In the genomic region with DNA sequence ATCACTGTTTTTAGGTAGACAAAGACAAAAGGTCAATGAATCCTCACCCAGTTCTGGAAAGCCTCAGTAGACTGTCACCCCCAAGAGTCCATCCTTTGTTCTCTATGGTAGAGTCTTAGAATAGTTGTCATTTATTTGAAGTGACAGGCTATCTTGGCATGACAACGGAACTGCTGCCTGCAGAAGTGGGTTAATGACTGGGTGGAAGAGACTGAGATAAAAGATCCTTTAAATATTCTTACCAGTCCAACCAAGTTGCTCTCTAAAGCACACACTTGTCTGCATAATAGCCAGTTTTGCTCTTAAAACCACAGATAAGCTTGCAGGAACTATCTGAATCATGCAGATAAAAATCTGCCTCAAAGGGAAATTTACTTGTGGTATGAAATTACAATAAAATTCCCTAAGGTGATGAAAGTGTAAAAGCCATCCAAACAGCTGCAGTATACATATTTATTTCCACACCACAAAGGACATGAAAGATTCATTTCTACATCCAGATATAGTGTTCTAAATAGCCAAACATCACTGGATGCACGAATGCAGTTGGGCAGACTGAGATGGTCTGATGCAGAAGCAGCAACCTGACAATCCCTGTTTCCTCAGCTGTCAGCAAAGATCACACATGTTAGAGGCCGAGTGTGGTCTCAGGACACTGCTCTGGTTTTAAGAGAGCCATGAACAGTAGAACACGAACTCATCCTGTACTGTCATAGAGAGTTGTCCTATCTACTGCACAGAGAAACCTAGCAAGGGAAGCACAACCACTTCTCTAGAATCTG, we compare ENCODE assay signal across 13 mouse cellular contexts.
DNase-seq lines count a peak whose midpoint lies in the region; ATAC-seq lines count a peak whose summit lies in the region.
"Had no signal": no experiment of that assay in that cellular context is flagged by ENCODE, and none has a peak within 500 bp of the region (broad histone marks: within the 10 kb centered on the region; RNA-seq: fewer than 3 reads in every experiment).

No protein-coding gene starts in this region.

- H3K9me3 ChIP-seq in hindbrain, embryonic 11.5 days (ENCODE audit: control insufficient read depth, low read length), result no peaks in the 10 kb centered on the region
- H3K9me3 ChIP-seq in hindbrain, embryonic 10.5 days, result no peaks in the 10 kb centered on the region
- H3K9me3 ChIP-seq in hindbrain, embryonic 15.5 days, result no peaks in the 10 kb centered on the region
- H3K9me3 ChIP-seq in limb, embryonic 10.5 days (replicated peaks), result no peaks in the 10 kb centered on the region

- ATAC-seq in hindbrain, embryonic 11.5 days (ENCODE audit: low FRiP score), result peak; percentile 65; the same call in 1 of the 2 replicates
- 0 out of 2 replicates have a peak, but pooled peaks have one; percentile 38 for ATAC-seq in hindbrain, embryonic 15.5 days (ENCODE audit: low FRiP score, low read depth)

- H3K4me1 ChIP-seq in hindbrain, embryonic 11.5 days (replicated peaks; ENCODE audit: control insufficient read depth, insufficient read depth, low read length), result no peaks in the 10 kb centered on the region
- peaks cover 25% of the 10 kb centered on the region for H3K4me1 ChIP-seq in hindbrain, embryonic 10.5 days (replicated peaks)
- H3K4me1 ChIP-seq in hindbrain, embryonic 15.5 days (replicated peaks), result peaks cover 20% of the 10 kb centered on the region
- no peaks in the 10 kb centered on the region for H3K4me1 ChIP-seq in limb, embryonic 10.5 days

- H3K9ac ChIP-seq in hindbrain, embryonic 11.5 days (ENCODE audit: low read depth, low read length), result no peak overlapping the region
- no peak overlapping the region for H3K9ac ChIP-seq in hindbrain, embryonic 15.5 days

- no peak for DNase-seq in hindbrain, embryonic 11.5 days (ENCODE audit: low spot score)
- DNase-seq in hindbrain, embryonic 10.5 days (ENCODE audit: low spot score), result no peak
- DNase-seq in NIH3T3 (ENCODE audit: low read depth), result peak; percentile 58
- peak; percentile 72 for DNase-seq in retina, embryonic 14.5 days (ENCODE audit: low spot score)
- no peak for DNase-seq in spleen, adult 18-20 months
- DNase-seq in limb, embryonic 10.5 days (ENCODE audit: low spot score), result no peak
- DNase-seq: cerebellum, postnatal 36 days; gastrocnemius, postnatal 25 days; lung, postnatal 10 days had no signal

- H3K27ac ChIP-seq in hindbrain, embryonic 11.5 days (ENCODE audit: low read depth, low read length), result no peak overlapping the region
- H3K27ac ChIP-seq in hindbrain, embryonic 10.5 days, result no peak overlapping the region
- 0 out of 2 replicates have a peak overlapping the region, but pooled peaks have one; percentile 15 for H3K27ac ChIP-seq in hindbrain, embryonic 15.5 days (replicated peaks)
- H3K27ac ChIP-seq in limb, embryonic 10.5 days, result no peak overlapping the region
- H3K27ac ChIP-seq: kidney, postnatal 0 days; left cerebral cortex, adult 2 months had no signal

- H3K36me3 ChIP-seq in hindbrain, embryonic 11.5 days (ENCODE audit: control insufficient read depth, insufficient read depth, low read length), result no peaks in the 10 kb centered on the region
- H3K36me3 ChIP-seq in hindbrain, embryonic 10.5 days, result no peaks in the 10 kb centered on the region
- H3K36me3 ChIP-seq in hindbrain, embryonic 15.5 days, result no peaks in the 10 kb centered on the region
- H3K36me3 ChIP-seq in limb, embryonic 10.5 days, result no peaks in the 10 kb centered on the region

- no peak overlapping the region for H3K4me2 ChIP-seq in hindbrain, embryonic 11.5 days (replicated peaks; ENCODE audit: low read depth, low read length)
- no peak overlapping the region for H3K4me2 ChIP-seq in hindbrain, embryonic 15.5 days
- H3K4me2 ChIP-seq: liver, embryonic 11.5 days had no signal

- H3K4me3 ChIP-seq in hindbrain, embryonic 11.5 days (ENCODE audit: low read depth, low read length), result no peak overlapping the region
- no peak overlapping the region for H3K4me3 ChIP-seq in hindbrain, embryonic 10.5 days
- H3K4me3 ChIP-seq in hindbrain, embryonic 15.5 days, result no peak overlapping the region
- no peak overlapping the region for H3K4me3 ChIP-seq in limb, embryonic 10.5 days
- H3K4me3 ChIP-seq: left cerebral cortex, adult 2 months had no signal

- WGBS in hindbrain, embryonic 11.5 days, result 60% methylated on average over 4 of the region's 4 CpGs
- WGBS in hindbrain, embryonic 10.5 days, result 62% methylated on average over 4 of the region's 4 CpGs
- 45% methylated on average over 4 of the region's 4 CpGs for WGBS in hindbrain, embryonic 15.5 days
- 80% methylated on average over 4 of the region's 4 CpGs for WGBS in limb, embryonic 10.5 days

- no peaks in the 10 kb centered on the region for H3K27me3 ChIP-seq in hindbrain, embryonic 11.5 days (ENCODE audit: control insufficient read depth, insufficient read depth, low read length)
- H3K27me3 ChIP-seq in hindbrain, embryonic 10.5 days (ENCODE audit: insufficient read depth, poor library complexity, severe bottlenecking), result no peaks in the 10 kb centered on the region
- no peaks in the 10 kb centered on the region for H3K27me3 ChIP-seq in hindbrain, embryonic 15.5 days
- no peaks in the 10 kb centered on the region for H3K27me3 ChIP-seq in limb, embryonic 10.5 days (ENCODE audit: low read depth, poor library complexity, severe bottlenecking)

Comparison
In these comparisons a context has a peak if more than half of its experiments do, and no peak if none do; other contexts are left out.
1. DNase-seq: peak in NIH3T3 (single experiment) and retina, embryonic 14.5 days (single experiment); none in hindbrain, embryonic 11.5 days (single experiment), hindbrain, embryonic 10.5 days (single experiment), spleen, adult 18-20 months (0 of 2) and limb, embryonic 10.5 days (single experiment).